ENCODE assay signal across 28 mouse cellular contexts in genomic region chr9:57219511-57219910, GRCm38 (mm10). TPM values are rescaled to one million over a fixed set of nuclear protein-coding genes. Genes with fewer than 3 reads are reported as not detected.
DNase-seq lines count a peak whose midpoint lies in the region; ATAC-seq and TF ChIP-seq lines count a peak whose summit lies in the region.
"Had no signal": no experiment of that assay in that cellular context is flagged by ENCODE, and none has a peak within 500 bp of the region (broad histone marks: within the 10 kb centered on the region; RNA-seq: fewer than 3 reads in every experiment).

No protein-coding gene starts in this region.

- no peaks in the 10 kb centered on the region for H3K9me3 ChIP-seq in heart, embryonic 10.5 days
- no peaks in the 10 kb centered on the region; the same call in 1 of the 2 replicates for H3K9me3 ChIP-seq in liver, postnatal 0 days (ENCODE audit: low read length)
- H3K9me3 ChIP-seq in limb, embryonic 10.5 days (replicated peaks), result no peaks in the 10 kb centered on the region

- intact Hi-C loops in heart, postnatal 25 days (cut with DNase I), result no loop called here
- intact Hi-C loops in heart, adult 2 months (cut with DNase I), result no loop called here

- no peaks in the 10 kb centered on the region for H3K36me3 ChIP-seq in heart, embryonic 10.5 days
- H3K36me3 ChIP-seq in heart, adult 2 months (ENCODE audit: control insufficient read depth, insufficient read depth, low read length), result no peaks in the 10 kb centered on the region
- no peaks in the 10 kb centered on the region for H3K36me3 ChIP-seq in liver, adult 2 months (ENCODE audit: control insufficient read depth, insufficient read depth, low read length)
- no peaks in the 10 kb centered on the region for H3K36me3 ChIP-seq in liver, postnatal 0 days (replicated peaks; ENCODE audit: insufficient read depth, low read length)
- no peaks in the 10 kb centered on the region for H3K36me3 ChIP-seq in limb, embryonic 10.5 days
- H3K36me3 ChIP-seq: G1E had no signal

- TF ChIP-seq POLR2A in heart, adult 2 months (IDR thresholded peaks at IDR 0.05; ENCODE audit: insufficient read depth, low read depth, low read length), result no peak
- no peak for TF ChIP-seq POLR2A in liver, adult 2 months (IDR thresholded peaks at IDR 0.05; ENCODE audit: extremely low read depth, insufficient read depth, low read length)

- peaks cover 17% of the 10 kb centered on the region; the same call in 1 of the 2 replicates for H3K27me3 ChIP-seq in heart, embryonic 10.5 days (ENCODE audit: insufficient read depth, poor library complexity, severe bottlenecking)
- no peaks in the 10 kb centered on the region for H3K27me3 ChIP-seq in heart, adult 2 months (ENCODE audit: control insufficient read depth, insufficient read depth, low read length)
- no peaks in the 10 kb centered on the region for H3K27me3 ChIP-seq in liver, adult 2 months (ENCODE audit: control insufficient read depth, insufficient read depth, low read length)
- H3K27me3 ChIP-seq in liver, postnatal 0 days (ENCODE audit: insufficient read depth, low read length), result no peaks in the 10 kb centered on the region
- H3K27me3 ChIP-seq in limb, embryonic 10.5 days (ENCODE audit: low read depth, poor library complexity, severe bottlenecking), result no peaks in the 10 kb centered on the region
- H3K27me3 ChIP-seq: CH12.LX, Patski had no signal

- H3K4me1 ChIP-seq in heart, embryonic 10.5 days, result no peaks in the 10 kb centered on the region
- H3K4me1 ChIP-seq in heart, adult 2 months (ENCODE audit: control insufficient read depth, insufficient read depth, low read length), result no peaks in the 10 kb centered on the region
- H3K4me1 ChIP-seq in liver, adult 2 months (ENCODE audit: control insufficient read depth, insufficient read depth, low read length), result peaks cover 26% of the 10 kb centered on the region
- H3K4me1 ChIP-seq in liver, postnatal 0 days (ENCODE audit: insufficient read depth), result no peaks in the 10 kb centered on the region
- no peaks in the 10 kb centered on the region for H3K4me1 ChIP-seq in limb, embryonic 10.5 days

- no peak overlapping the region for H3K4me2 ChIP-seq in liver, postnatal 0 days (ENCODE audit: low read depth, low read length)

- DNase-seq in heart, adult 11 months, result peak; percentile 56
- no peak for DNase-seq in heart, postnatal 25 days (ENCODE audit: low spot score)
- peak; percentile 62 for DNase-seq in heart, embryonic 10.5 days (ENCODE audit: low spot score)
- DNase-seq in heart, adult 2 months, result no peak
- DNase-seq in liver, adult 2 months (ENCODE audit: extremely low read depth, low read depth, low spot score), result no peak
- no peak for DNase-seq in liver, postnatal 0 days
- DNase-seq in limb, embryonic 10.5 days (ENCODE audit: low spot score), result peak; percentile 20
- DNase-seq: adrenal gland, adult 2 months; adrenal gland, adult 8-10 months; adrenal gland, postnatal 10 days; adrenal gland, postnatal 14 days; adrenal gland, postnatal 25 days; adrenal gland, postnatal 36 days; B cell, adult 2 months; cerebellum, adult 11 months; cerebellum, adult 11-12 months; cerebellum, adult 18-20 months had no signal

- no peak overlapping the region for H3K9ac ChIP-seq in heart, adult 2 months (ENCODE audit: low read depth, low read length)
- no peak overlapping the region for H3K9ac ChIP-seq in liver, adult 2 months (ENCODE audit: low read depth, low read length)
- no peak overlapping the region for H3K9ac ChIP-seq in liver, postnatal 0 days (replicated peaks)

- H3K27ac ChIP-seq in heart, embryonic 10.5 days, result no peak overlapping the region
- no peak overlapping the region for H3K27ac ChIP-seq in heart, adult 2 months
- peak overlapping the region; percentile 45 for H3K27ac ChIP-seq in liver, adult 2 months (replicated peaks; ENCODE audit: insufficient read depth, low read depth, low read length)
- no peak overlapping the region for H3K27ac ChIP-seq in liver, postnatal 0 days (ENCODE audit: low read depth)
- no peak overlapping the region for H3K27ac ChIP-seq in limb, embryonic 10.5 days

- no peak for TF ChIP-seq CTCF in heart, adult 2 months (IDR thresholded peaks at IDR 0.05)
- TF ChIP-seq CTCF in liver, adult 2 months (IDR thresholded peaks at IDR 0.05; ENCODE audit: low read depth, low read length), result no peak
- TF ChIP-seq CTCF in liver, postnatal 0 days (IDR thresholded peaks at IDR 0.05; ENCODE audit: low read depth), result no peak

- TF ChIP-seq EP300 in heart, adult 2 months (IDR thresholded peaks at IDR 0.05; ENCODE audit: insufficient read depth, low read depth, low read length), result no peak
- no peak for TF ChIP-seq EP300 in liver, postnatal 0 days (IDR thresholded peaks at IDR 0.05; ENCODE audit: low read depth)

- no peaks in the 10 kb centered on the region for H3K79me2 ChIP-seq in heart, adult 2 months (replicated peaks; ENCODE audit: control insufficient read depth, insufficient read depth, low read length)
- H3K79me2 ChIP-seq in liver, adult 2 months (ENCODE audit: control insufficient read depth, insufficient read depth, low read length), result no peaks in the 10 kb centered on the region

- H3K4me3 ChIP-seq in heart, embryonic 10.5 days, result no peak overlapping the region
- no peak overlapping the region for H3K4me3 ChIP-seq in heart, adult 2 months
- H3K4me3 ChIP-seq in liver, adult 2 months (ENCODE audit: insufficient read depth, low read depth, low read length), result no peak overlapping the region
- H3K4me3 ChIP-seq in liver, postnatal 0 days (ENCODE audit: low read depth, low read length), result no peak overlapping the region
- H3K4me3 ChIP-seq in limb, embryonic 10.5 days, result no peak overlapping the region

- no peak for ATAC-seq in liver, postnatal 0 days
- ATAC-seq in activated CD4-positive, CD25-positive, alpha-beta regulatory T cell, adult 4 months, result no peak
- ATAC-seq: CD4-positive, CD25-positive, alpha-beta regulatory T cell, adult 4 months; Patski had no signal

- 77% methylated on average over 1 of the region's 1 CpGs for WGBS in heart, embryonic 10.5 days
- WGBS in heart, adult 2 months, result 89% methylated on average over 1 of the region's 1 CpGs
- 25% methylated on average over 1 of the region's 1 CpGs for WGBS in liver, adult 2 months
- 79% methylated on average over 1 of the region's 1 CpGs for WGBS in liver, postnatal 0 days (ENCODE audit: insufficient replicate concordance)
- 81% methylated on average over 1 of the region's 1 CpGs for WGBS in limb, embryonic 10.5 days

RNA-seq across cellular contexts. Expression of gene Trcg1, which starts 16.8 kb away (rescaled TPM):
- total RNA-seq in heart, postnatal 25 days (2021), result not detected
- not detected in 2 replicates for polyA plus RNA-seq in heart, embryonic 10.5 days (2016; fragmentation: Nextera tagmentation; extraction: Ambion mirVana)
- total RNA-seq in heart, adult 2 months (2021), result not detected
- polyA plus RNA-seq in heart, adult 2 months (2012; rRNA removed), result not detected in 2 replicates
- total RNA-seq in liver, adult 2 months (2014; rRNA removed), result not detected in 2 replicates
- polyA plus RNA-seq in liver, adult 2 months (2012; rRNA removed), result not detected in 2 replicates
- not detected in 2 replicates for polyA plus RNA-seq in liver, postnatal 0 days (2015; fragmentation: Nextera tagmentation; extraction: Ambion mirVana)
- polyA plus RNA-seq in limb, embryonic 10.5 days (2016; fragmentation: Nextera tagmentation; extraction: Ambion mirVana), result not detected in 2 replicates
- not detected for polyA plus RNA-seq in activated CD4-positive, CD25-positive, alpha-beta regulatory T cell, adult 4 months (2017; shearing (Covaris generic))
- total RNA-seq: adrenal gland, adult 18-20 months; adrenal gland, adult 2 months; adrenal gland, adult 8-10 months; adrenal gland, postnatal 10 days; adrenal gland, postnatal 14 days; adrenal gland, postnatal 25 days; adrenal gland, postnatal 36 days; adrenal gland, postnatal 4 days; CH12.LX; ES-E14; MEL had no signal
- polyA plus RNA-seq: adrenal gland, adult 2 months; brain, embryonic 14.5 days; C2C12; CD4-positive, CD25-positive, alpha-beta regulatory T cell, adult 4 months; G1E; Patski had no signal

RNA-seq across cellular contexts. Expression of gene 1700017B05Rik, which starts 42.9 kb away (rescaled TPM):
- 10 to 100 TPM; 11.0 to 11.5 TPM for total RNA-seq in heart, postnatal 25 days (2021)
- polyA plus RNA-seq in heart, embryonic 10.5 days (2016; fragmentation: Nextera tagmentation; extraction: Ambion mirVana), result 22.7 and 31.3 TPM in 2 replicates
- total RNA-seq in heart, adult 2 months (2021), result 10 to 100 TPM in 1 of 2 experiments, 1 to 10 TPM in 1; 8.6 to 11.8 TPM
- 6.1 and 6.5 TPM in 2 replicates for polyA plus RNA-seq in heart, adult 2 months (2012; rRNA removed)
- total RNA-seq in liver, adult 2 months (2014; rRNA removed), result 1.7 and 4.4 TPM in 2 replicates
- polyA plus RNA-seq in liver, adult 2 months (2012; rRNA removed), result 4.9 and 6.3 TPM in 2 replicates
- polyA plus RNA-seq in liver, postnatal 0 days (2015; fragmentation: Nextera tagmentation; extraction: Ambion mirVana), result 10.1 and 10.4 TPM in 2 replicates
- 17.7 and 19.2 TPM in 2 replicates for polyA plus RNA-seq in limb, embryonic 10.5 days (2016; fragmentation: Nextera tagmentation; extraction: Ambion mirVana)
- 10 to 100 TPM; 14.7 to 22.8 TPM for polyA plus RNA-seq in activated CD4-positive, CD25-positive, alpha-beta regulatory T cell, adult 4 months (2017; shearing (Covaris generic))

Comparison
In these comparisons a context has a peak if more than half of its experiments do, and no peak if none do; other contexts are left out.
1. DNase-seq: peak in heart, adult 11 months (single experiment), heart, embryonic 10.5 days (single experiment) and limb, embryonic 10.5 days (single experiment); none in heart, postnatal 25 days (single experiment), heart, adult 2 months (0 of 2), liver, adult 2 months (single experiment) and liver, postnatal 0 days (single experiment).